Mouse (Mus musculus) liver, postnatal 0 days (tissue): ENCODE measurements around the gene Idua.

ENCODE experiments used
- CTCF ChIP-seq: sonication (generic); IDR thresholded peaks from 2 replicates; pipeline ENCODE4 v1.5.1; 2016; ENCODE audit warnings: antibody characterized with exemption, low read depth
- EP300 ChIP-seq: IDR thresholded peaks from 2 replicates; pipeline ENCODE4 v1.6.1; 2016; ENCODE audit warnings: antibody characterized with exemption, low read depth, mild to moderate bottlenecking

- TF ChIP-seq CTCF (no peak), EP300 (no peak)
Measured at GRCm38 (mm10) chr5:108714149-108714548, 54.0 kb downstream of the Idua start.
